Mouse (Mus musculus) MEL (cell line): ENCODE measurements around the gene Tmub1. TPM values are rescaled to one million over a fixed set of nuclear protein-coding genes. Genes with fewer than 3 reads are reported as not detected.

Experiments
- DNase-seq: peaks from one replicate; pipeline ENCODE4 v3.0.0; 2011; ENCODE audit warnings: low read depth, low spot score
- H3K27ac ChIP-seq: 2 replicates; pipeline ENCODE4 v1.5.1; 2012; ENCODE audit warnings: low read depth, mild to moderate bottlenecking, control low read depth, low read length, moderate library complexity; ENCODE audit not compliant: control insufficient read depth
- H3K27me3 ChIP-seq, 2 experiments: fragments of 150-350 bp in 1 of 2; sonication (generic) in 1 of 2; 2 replicates each; pipeline ENCODE4 v1.6.1; 2012; ENCODE audit warnings: low read length in 2 of 2, mild to moderate bottlenecking in 2 of 2, improper control_type of control experiment in 1 of 2, moderate library complexity in 1 of 2; ENCODE audit not compliant: insufficient read depth in 2 of 2, control insufficient read depth in 1 of 2
- H3K36me3 ChIP-seq, 2 experiments: 2 replicates each; pipeline ENCODE4 v1.6.1; 2012 to 2014; ENCODE audit warnings: low read length in 2 of 2, improper control_type of control experiment in 1 of 2, inconsistent platforms in 1 of 2, mild to moderate bottlenecking in 1 of 2; ENCODE audit not compliant: insufficient read depth in 2 of 2, control insufficient read depth in 1 of 2
- H3K4me1 ChIP-seq, 2 experiments: fragments of 150-350 bp in 1 of 2; sonication (generic) in 1 of 2; 2 replicates each; pipeline ENCODE4 v1.6.1; 2012; ENCODE audit warnings: low read length in 2 of 2, improper control_type of control experiment in 1 of 2, mild to moderate bottlenecking in 1 of 2; ENCODE audit not compliant: insufficient read depth in 2 of 2, control insufficient read depth in 1 of 2
- H3K4me3 ChIP-seq, 2 experiments: fragments of 150-350 bp in 1 of 2; sonication (generic) in 1 of 2; 2 replicates each; pipeline ENCODE4 v1.5.1; 2012; ENCODE audit warnings: low read depth in 2 of 2, low read length in 2 of 2, mild to moderate bottlenecking in 2 of 2, moderate library complexity in 2 of 2, control low read depth in 1 of 2, improper control_type of control experiment in 1 of 2; ENCODE audit not compliant: control insufficient read depth in 1 of 2, insufficient read depth in 1 of 2
- H3K79me2 ChIP-seq: 2 replicates; pipeline ENCODE4 v1.6.1; 2012; ENCODE audit warnings: mild to moderate bottlenecking, low read length, moderate library complexity; ENCODE audit not compliant: control insufficient read depth, poor library complexity, insufficient read depth
- H3K9ac ChIP-seq: 2 replicates; pipeline ENCODE4 v1.6.1; 2012; ENCODE audit warnings: low read depth, mild to moderate bottlenecking, control low read depth, low read length, moderate library complexity; ENCODE audit not compliant: control insufficient read depth, poor library complexity, severe bottlenecking
- H3K9me3 ChIP-seq: fragments of 150-350 bp; sonication (generic); replicated peaks from 2 replicates; pipeline ENCODE4 v1.6.1; 2012; ENCODE audit warnings: mild to moderate bottlenecking, low read length, improper control_type of control experiment, moderate library complexity; ENCODE audit not compliant: insufficient read depth
- BHLHE40 ChIP-seq: IDR thresholded peaks from 2 replicates; pipeline ENCODE4 v1.6.1; 2012; ENCODE audit warnings: low read depth, mild to moderate bottlenecking, inconsistent platforms, low read length, improper control_type of control experiment, borderline replicate concordance
- CHD1 ChIP-seq: IDR thresholded peaks from 2 replicates; pipeline ENCODE4 v1.6.1; 2012; ENCODE audit warnings: low read depth, mild to moderate bottlenecking, inconsistent platforms, low read length, improper control_type of control experiment
- CTCF ChIP-seq, 3 experiments: IDR thresholded peaks in 2 of 3; conservative IDR thresholded peaks in 1 of 3; 2 replicates each; pipeline ENCODE4 v1.5.1; 2011 to 2012; ENCODE audit warnings: low read length in 3 of 3, low read depth in 2 of 3, mild to moderate bottlenecking in 2 of 3, improper control_type of control experiment in 1 of 3, inconsistent platforms in 1 of 3, mixed read lengths in 1 of 3, moderate library complexity in 1 of 3; ENCODE audit not compliant: control insufficient read depth in 1 of 3, insufficient read depth in 1 of 3, poor library complexity in 1 of 3, severe bottlenecking in 1 of 3
- E2F4 ChIP-seq: IDR thresholded peaks from 2 replicates; pipeline ENCODE4 v1.6.1; 2011; ENCODE audit warnings: low read depth, low read length, improper control_type of control experiment, borderline replicate concordance
- GATA1 ChIP-seq: IDR thresholded peaks from 2 replicates; pipeline ENCODE4 v1.6.1; 2011; ENCODE audit warnings: low read depth, low read length, improper control_type of control experiment
- JUND ChIP-seq: IDR thresholded peaks from 2 replicates; pipeline ENCODE4 v1.6.1; 2011; ENCODE audit warnings: low read depth, mild to moderate bottlenecking, improper control_type of control experiment, low read length
- KAT2A ChIP-seq: conservative IDR thresholded peaks from 2 replicates; pipeline ENCODE4 v1.6.1; 2012; ENCODE audit warnings: low read depth, low read length, improper control_type of control experiment, inconsistent platforms
- MAFK ChIP-seq: IDR thresholded peaks from 2 replicates; pipeline ENCODE4 v1.6.1; 2011; ENCODE audit warnings: low read depth, mild to moderate bottlenecking, low read length, improper control_type of control experiment, borderline replicate concordance
- MAX ChIP-seq: IDR thresholded peaks from 2 replicates; pipeline ENCODE4 v1.6.1; 2011; ENCODE audit warnings: low read length, improper control_type of control experiment
- MXI1 ChIP-seq: IDR thresholded peaks from 2 replicates; pipeline ENCODE4 v1.6.1; 2011; ENCODE audit warnings: mild to moderate bottlenecking, low read depth, low read length, improper control_type of control experiment
- MYB ChIP-seq: IDR thresholded peaks from 2 replicates; pipeline ENCODE4 v1.6.1; 2011; ENCODE audit warnings: mild to moderate bottlenecking, low read depth, low read length, improper control_type of control experiment
- NRF1 ChIP-seq: IDR thresholded peaks from 2 replicates; pipeline ENCODE4 v1.6.1; 2014; ENCODE audit warnings: low read depth, mild to moderate bottlenecking, inconsistent platforms, low read length, improper control_type of control experiment, moderate library complexity; ENCODE audit not compliant: poor library complexity, insufficient read depth, severe bottlenecking
- POLR2A ChIP-seq, 2 experiments: IDR thresholded peaks; 2 replicates each; pipeline ENCODE4 v1.6.1; 2011 to 2012; ENCODE audit warnings: low read length in 2 of 2, mild to moderate bottlenecking in 2 of 2, control low read depth in 1 of 2, improper control_type of control experiment in 1 of 2, low read depth in 1 of 2, moderate library complexity in 1 of 2; ENCODE audit not compliant: control insufficient read depth in 1 of 2, insufficient read depth in 1 of 2, poor library complexity in 1 of 2
- POLR2AphosphoS5 ChIP-seq: IDR thresholded peaks from 2 replicates; pipeline ENCODE4 v1.6.1; 2012; ENCODE audit warnings: low read depth, borderline replicate concordance, mild to moderate bottlenecking, inconsistent platforms, low read length, moderate library complexity, mixed read lengths
- RAD21 ChIP-seq: IDR thresholded peaks from 2 replicates; pipeline ENCODE4 v1.6.1; 2011; ENCODE audit warnings: mild to moderate bottlenecking, low read depth, low read length, improper control_type of control experiment
- RCOR1 ChIP-seq: IDR thresholded peaks from 2 replicates; pipeline ENCODE4 v1.6.1; 2012; ENCODE audit warnings: low read depth, mild to moderate bottlenecking, inconsistent platforms, low read length, improper control_type of control experiment
- SIN3A ChIP-seq: IDR thresholded peaks from 2 replicates; pipeline ENCODE4 v1.6.1; 2012; ENCODE audit warnings: low read length, improper control_type of control experiment, inconsistent platforms
- TAL1 ChIP-seq: IDR thresholded peaks from 2 replicates; pipeline ENCODE4 v1.6.1; 2012; ENCODE audit warnings: mild to moderate bottlenecking, inconsistent platforms, low read length, moderate library complexity, mixed read lengths
- TBP ChIP-seq: IDR thresholded peaks from 2 replicates; pipeline ENCODE4 v1.8.0; 2011; ENCODE audit warnings: low read depth, low read length, improper control_type of control experiment
- TCF12 ChIP-seq: IDR thresholded peaks from 2 replicates; pipeline ENCODE4 v1.6.1; 2014; ENCODE audit warnings: low read depth, mild to moderate bottlenecking, inconsistent platforms, low read length, improper control_type of control experiment, moderate library complexity
- UBTF ChIP-seq: IDR thresholded peaks from 2 replicates; pipeline ENCODE4 v1.6.1; 2012; ENCODE audit warnings: low read depth, mild to moderate bottlenecking, inconsistent platforms, low read length, improper control_type of control experiment, moderate library complexity, borderline replicate concordance; ENCODE audit not compliant: insufficient read depth
- USF1 ChIP-seq: IDR thresholded peaks from 2 replicates; pipeline ENCODE4 v1.6.1; 2014; ENCODE audit warnings: low read depth, mild to moderate bottlenecking, inconsistent platforms, low read length, improper control_type of control experiment, moderate library complexity
- USF2 ChIP-seq, 2 experiments: IDR thresholded peaks; 2 replicates each; pipeline ENCODE4 v1.6.1; 2011 to 2012; ENCODE audit warnings: improper control_type of control experiment in 2 of 2, low read length in 2 of 2, borderline replicate concordance in 1 of 2, inconsistent platforms in 1 of 2, low read depth in 1 of 2, mild to moderate bottlenecking in 1 of 2; ENCODE audit not compliant: insufficient read depth in 1 of 2
- ZC3H11A ChIP-seq: IDR thresholded peaks from 2 replicates; pipeline ENCODE4 v1.6.1; 2012; ENCODE audit warnings: low read depth, mild to moderate bottlenecking, inconsistent platforms, low read length, improper control_type of control experiment
- ZKSCAN1 ChIP-seq: IDR thresholded peaks from 2 replicates; pipeline ENCODE4 v1.6.1; 2012; ENCODE audit warnings: low read depth, mild to moderate bottlenecking, inconsistent platforms, low read length, improper control_type of control experiment, moderate library complexity
- ZNF384 ChIP-seq: IDR thresholded peaks from 2 replicates; pipeline ENCODE4 v1.6.1; 2012; ENCODE audit warnings: low read depth, mild to moderate bottlenecking, inconsistent platforms, low read length, improper control_type of control experiment
- polyA plus RNA-seq, 2 experiments: library from polyadenylated mRNA; stranded (reverse) in 1 of 2; unstranded in 1 of 2; fragments of >175 nt in 1 of 2; fragments of >200 nt in 1 of 2; gene quantifications; 2 replicates each; pipeline versions ENCODE4 v1.2.1 to v1.2.4; 2012; ENCODE audit warnings: low replicate concordance in 2 of 2, low read depth in 1 of 2; ENCODE audit not compliant: insufficient read length in 2 of 2, insufficient read depth in 1 of 2, missing spikeins in 1 of 2
- total RNA-seq: library from RNA; depleted of rRNA; stranded (reverse); fragments of 300-350 nt; gene quantifications from 2 replicates; pipeline ENCODE4 v1.2.3, GENCODE M21; 2012

The Tmub1 gene
- total and polyA plus RNA-seq, 3 experiments, result 17.8 to 36.0 TPM; not detected in 1

DNA sequence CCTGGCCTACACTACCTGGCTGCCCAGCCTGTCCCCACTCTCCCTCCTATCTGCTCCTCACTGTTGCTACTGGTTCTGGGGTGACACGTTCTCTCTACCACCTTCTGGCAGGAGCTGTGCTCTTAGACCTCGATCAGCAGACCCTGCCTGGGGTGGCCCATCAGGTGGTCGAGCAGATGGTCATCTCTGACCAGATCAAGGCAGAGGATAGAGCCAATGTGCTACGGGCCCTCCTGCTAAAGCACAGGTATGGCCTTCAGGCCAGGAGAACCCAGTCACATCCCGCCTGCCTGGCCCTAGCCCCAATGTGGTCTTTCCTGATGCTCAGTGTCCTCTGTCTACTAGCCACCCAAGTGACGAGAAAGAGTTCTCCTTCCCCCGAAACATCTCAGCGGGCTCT is 13.7 kb downstream of the Tmub1 start:
- Histone ChIP-seq H3K27me3 (no peaks in the 10 kb centered on the region), H3K4me3 (no peak overlapping the region), H3K36me3 (peaks cover 0 to 2% of the 10 kb centered on the region in 2 experiments; a peak in 2 of 4 replicates), H3K9ac (no peak overlapping the region), H3K9me3 (no peaks in the 10 kb centered on the region), H3K79me2 (no peaks in the 10 kb centered on the region), H3K4me1 (no peaks in the 10 kb centered on the region), H3K27ac (no peak overlapping the region)
- TF ChIP-seq TCF12, result no peak
- TF ChIP-seq ZKSCAN1, result no peak
- no peak for TF ChIP-seq MAFK
- TF ChIP-seq NRF1, result no peak
- no peak for TF ChIP-seq ZC3H11A
- TF ChIP-seq CTCF (IDR thresholded peaks at IDR 0.05 in 2 of 3, conservative IDR thresholded peaks at IDR 0.05 in 1 of 3; ENCODE audit: control insufficient read depth in 1 of 3, insufficient read depth in 1 of 3, low read depth in 2 of 3, low read length in 3 of 3, poor library complexity in 1 of 3, severe bottlenecking in 1 of 3), result no peak
- no peak for TF ChIP-seq TBP
- TF ChIP-seq E2F4, result no peak
- no peak for TF ChIP-seq MYB
- TF ChIP-seq RAD21, result no peak
- no peak for TF ChIP-seq USF2 (IDR thresholded peaks at IDR 0.05; ENCODE audit: borderline replicate concordance in 1 of 2, insufficient read depth in 1 of 2, low read depth in 1 of 2, low read length in 2 of 2)
- no peak for TF ChIP-seq SIN3A
- TF ChIP-seq MXI1, result no peak
- no peak for TF ChIP-seq UBTF
- no peak for TF ChIP-seq RCOR1
- TF ChIP-seq KAT2A, result no peak
- no peak for TF ChIP-seq JUND
- TF ChIP-seq GATA1, result no peak
- TF ChIP-seq POLR2AphosphoS5, result no peak
- no peak for TF ChIP-seq POLR2A (IDR thresholded peaks at IDR 0.05; ENCODE audit: control insufficient read depth in 1 of 2, insufficient read depth in 1 of 2, low read depth in 1 of 2, low read length in 2 of 2, poor library complexity in 1 of 2)
- DNase-seq, result no peak

- Histone ChIP-seq H3K79me2 (peaks cover 14% of the 10 kb centered on the region), H3K9ac (no peak overlapping the region), H3K4me3 (no peak overlapping the region), H3K9me3 (no peaks in the 10 kb centered on the region), H3K27ac (no peak overlapping the region), H3K4me1 (peaks cover 6 to 17% of the 10 kb centered on the region in 2 experiments)
- TF ChIP-seq MAX (no peak), POLR2A (IDR thresholded peaks at IDR 0.05; ENCODE audit: control insufficient read depth in 1 of 2, insufficient read depth in 1 of 2, low read depth in 1 of 2, low read length in 2 of 2, poor library complexity in 1 of 2) (no peak), GATA1 (no peak), ZNF384 (no peak), MAFK (no peak), USF1 (no peak), JUND (no peak), TAL1 (no peak), CHD1 (no peak), BHLHE40 (no peak)
- TF ChIP-seq, all 39 proteins: peak for 0
- H3K36me3 ChIP-seq, result peaks cover 2 to 15% of the 10 kb centered on the region in 2 experiments
- H3K27me3 ChIP-seq, result no peaks in the 10 kb centered on the region
- no peak for DNase-seq
Observed at GRCm38 (mm10) chr5:24428596-24428995, 19.1 kb downstream of the Tmub1 start.
